17 mouse cellular contexts compared by ENCODE assay signal in genomic region chr5:98138545-98139296, GRCm38 (mm10). TPM values are rescaled to one million over a fixed set of nuclear protein-coding genes. Genes with fewer than 3 reads are reported as not detected.
DNase-seq lines count a peak whose midpoint lies in the region; ATAC-seq and TF ChIP-seq lines count a peak whose summit lies in the region.
"Had no signal": no experiment of that assay in that cellular context is flagged by ENCODE, and none has a peak within 500 bp of the region (broad histone marks: within the 10 kb centered on the region; RNA-seq: fewer than 3 reads in every experiment).

No protein-coding gene starts in this region.

- no peaks in the 10 kb centered on the region for H3K27me3 ChIP-seq in midbrain, embryonic 12.5 days
- H3K27me3 ChIP-seq in midbrain, embryonic 10.5 days (ENCODE audit: low read depth, poor library complexity, severe bottlenecking) = no peaks in the 10 kb centered on the region
- no peaks in the 10 kb centered on the region for H3K27me3 ChIP-seq in hindbrain, embryonic 14.5 days (ENCODE audit: control insufficient read depth, insufficient read depth, low read length)
- H3K27me3 ChIP-seq: embryonic facial prominence, embryonic 12.5 days; heart, embryonic 15.5 days; limb, embryonic 12.5 days; liver, embryonic 15.5 days; neural tube, embryonic 15.5 days had no signal

- no peak for TF ChIP-seq CTCF in lung, adult 2 months (IDR thresholded peaks at IDR 0.05; ENCODE audit: insufficient read depth, low read length)

- 78% methylated on average over 14 of the region's 14 CpGs for WGBS in midbrain, embryonic 12.5 days
- WGBS in midbrain, embryonic 10.5 days = 86% methylated on average over 14 of the region's 14 CpGs
- WGBS in hindbrain, embryonic 14.5 days = 63% methylated on average over 14 of the region's 14 CpGs
- 83% methylated on average over 14 of the region's 14 CpGs for WGBS in lung, adult 2 months

- H3K9me3 ChIP-seq in midbrain, embryonic 12.5 days = no peaks in the 10 kb centered on the region
- H3K9me3 ChIP-seq in midbrain, embryonic 10.5 days (replicated peaks) = no peaks in the 10 kb centered on the region
- no peaks in the 10 kb centered on the region for H3K9me3 ChIP-seq in hindbrain, embryonic 14.5 days (ENCODE audit: control insufficient read depth, low read length)
- H3K9me3 ChIP-seq: embryonic facial prominence, embryonic 12.5 days; heart, embryonic 15.5 days; limb, embryonic 12.5 days; liver, embryonic 15.5 days; neural tube, embryonic 15.5 days had no signal

- no peak for TF ChIP-seq POLR2A in lung, adult 2 months (IDR thresholded peaks at IDR 0.05; ENCODE audit: borderline replicate concordance, extremely low read depth, low read depth, low read length)

- peaks cover 6% of the 10 kb centered on the region; the same call in 1 of the 2 replicates for H3K4me1 ChIP-seq in midbrain, embryonic 12.5 days
- H3K4me1 ChIP-seq in midbrain, embryonic 10.5 days = no peaks in the 10 kb centered on the region
- peaks cover 10% of the 10 kb centered on the region; the same call in 1 of the 2 replicates for H3K4me1 ChIP-seq in hindbrain, embryonic 14.5 days (replicated peaks; ENCODE audit: control insufficient read depth, insufficient read depth, low read length)
- no peaks in the 10 kb centered on the region for H3K4me1 ChIP-seq in lung, adult 2 months (ENCODE audit: control insufficient read depth, insufficient read depth, low read length)
- H3K4me1 ChIP-seq: heart, embryonic 15.5 days; limb, embryonic 12.5 days; liver, embryonic 15.5 days; neural tube, embryonic 15.5 days had no signal

- no peak for DNase-seq in frontal cortex, postnatal 10 days (ENCODE audit: low spot score in 2 of 2)
- DNase-seq in midbrain, embryonic 10.5 days (ENCODE audit: low spot score) = no peak
- peak; percentile 25 for DNase-seq in hindbrain, embryonic 14.5 days (ENCODE audit: low spot score)
- peak; percentile 60 for DNase-seq in telencephalon, adult 2 months (ENCODE audit: low read depth, low spot score)
- no peak for DNase-seq in lung, adult 2 months
- DNase-seq in urinary bladder, postnatal 36 days (ENCODE audit: low spot score in 2 of 2) = no peak
- DNase-seq: adrenal gland, adult 2 months; cerebellum, postnatal 25 days; heart, adult 11 months had no signal

- peak; percentile 62 for ATAC-seq in frontal cortex, adult (ENCODE audit: low TSS enrichment)
- peak; percentile 71; the same call in 1 of the 2 replicates for ATAC-seq in midbrain, embryonic 12.5 days (ENCODE audit: low FRiP score, low read depth)
- ATAC-seq in hindbrain, embryonic 14.5 days (ENCODE audit: low FRiP score) = no peak

- H3K4me2 ChIP-seq in midbrain, embryonic 12.5 days (replicated peaks) = no peak overlapping the region
- H3K4me2 ChIP-seq in hindbrain, embryonic 14.5 days (replicated peaks) = no peak overlapping the region
- H3K4me2 ChIP-seq: embryonic facial prominence, embryonic 12.5 days; heart, embryonic 15.5 days; limb, embryonic 12.5 days; liver, embryonic 15.5 days; neural tube, embryonic 15.5 days had no signal

- H3K36me3 ChIP-seq in midbrain, embryonic 12.5 days = no peaks in the 10 kb centered on the region
- no peaks in the 10 kb centered on the region for H3K36me3 ChIP-seq in midbrain, embryonic 10.5 days
- H3K36me3 ChIP-seq in hindbrain, embryonic 14.5 days (replicated peaks; ENCODE audit: control insufficient read depth, insufficient read depth) = no peaks in the 10 kb centered on the region
- H3K36me3 ChIP-seq: embryonic facial prominence, embryonic 12.5 days; heart, embryonic 15.5 days; limb, embryonic 12.5 days; liver, embryonic 15.5 days; neural tube, embryonic 15.5 days had no signal

- no peak overlapping the region for H3K4me3 ChIP-seq in midbrain, embryonic 12.5 days
- no peak overlapping the region for H3K4me3 ChIP-seq in midbrain, embryonic 10.5 days
- H3K4me3 ChIP-seq in hindbrain, embryonic 14.5 days (replicated peaks; ENCODE audit: low read length) = no peak overlapping the region
- no peak overlapping the region for H3K4me3 ChIP-seq in lung, adult 2 months (replicated peaks; ENCODE audit: extremely low read depth, low read depth, low read length)
- H3K4me3 ChIP-seq: embryonic facial prominence, embryonic 12.5 days; heart, embryonic 15.5 days; limb, embryonic 12.5 days; liver, embryonic 15.5 days; neural tube, embryonic 15.5 days had no signal

- no peak overlapping the region for H3K9ac ChIP-seq in midbrain, embryonic 12.5 days (replicated peaks)
- no peak overlapping the region for H3K9ac ChIP-seq in hindbrain, embryonic 14.5 days
- H3K9ac ChIP-seq: embryonic facial prominence, embryonic 12.5 days; heart, embryonic 15.5 days; limb, embryonic 12.5 days; liver, embryonic 15.5 days; neural tube, embryonic 15.5 days had no signal

- 0 out of 2 replicates have a peak overlapping the region, but pooled peaks have one; percentile 12 for H3K27ac ChIP-seq in midbrain, embryonic 12.5 days (replicated peaks)
- H3K27ac ChIP-seq in midbrain, embryonic 10.5 days (replicated peaks) = no peak overlapping the region
- no peak overlapping the region; the same call in 1 of the 2 replicates for H3K27ac ChIP-seq in hindbrain, embryonic 14.5 days
- H3K27ac ChIP-seq: embryonic facial prominence, embryonic 12.5 days; heart, embryonic 15.5 days; limb, embryonic 12.5 days; liver, embryonic 15.5 days; neural tube, embryonic 15.5 days had no signal

RNA-seq across cellular contexts. Expression of gene Prdm8, which starts 28.3 kb away (rescaled TPM):
- 1.7 and 3.3 TPM in 2 replicates for polyA plus RNA-seq in midbrain, embryonic 12.5 days (2016; fragmentation: Nextera tagmentation; extraction: Ambion mirVana)
- 0.22 and 0.35 TPM in 2 replicates for polyA plus RNA-seq in midbrain, embryonic 10.5 days (2016; fragmentation: Nextera tagmentation; extraction: Ambion mirVana)
- polyA plus RNA-seq in hindbrain, embryonic 14.5 days (2014; fragmentation: Nextera tagmentation; extraction: Ambion mirVana) = 4.9 and 5.3 TPM in 2 replicates
- polyA plus RNA-seq in lung, adult 2 months (2012; rRNA removed) = 3.6 and 4.7 TPM in 2 replicates
- polyA plus RNA-seq: heart, embryonic 15.5 days; kidney, embryonic 14.5 days; liver, embryonic 15.5 days had no signal

Comparison
In these comparisons a context has a peak if more than half of its experiments do, and no peak if none do; other contexts are left out.
1. DNase-seq: peak in hindbrain, embryonic 14.5 days (single experiment) and telencephalon, adult 2 months (single experiment); none in frontal cortex, postnatal 10 days (0 of 2), midbrain, embryonic 10.5 days (single experiment), lung, adult 2 months (single experiment) and urinary bladder, postnatal 36 days (0 of 2).